Mouse (Mus musculus): ENCODE data around the gene Ccl1. TPM values are rescaled to one million over a fixed set of nuclear protein-coding genes. Genes with fewer than 3 reads are reported as not detected.
A peak's percentile ranks its signal among the peaks of the same experiment; 100 is the strongest.

The Ccl1 gene
- total RNA-seq, 2 experiments from 2014 or later: not detected

GRCm38 (mm10) chr11:82206960-82207488 is 98.5 kb downstream of the Ccl1 start:
- ATAC-seq (ENCODE audit: poor library complexity, severe bottlenecking): no peak

GRCm38 (mm10) chr11:82205221-82205620 is 100.3 kb downstream of the Ccl1 start:
- no peak for ATAC-seq (ENCODE audit: poor library complexity, severe bottlenecking)

DNA sequence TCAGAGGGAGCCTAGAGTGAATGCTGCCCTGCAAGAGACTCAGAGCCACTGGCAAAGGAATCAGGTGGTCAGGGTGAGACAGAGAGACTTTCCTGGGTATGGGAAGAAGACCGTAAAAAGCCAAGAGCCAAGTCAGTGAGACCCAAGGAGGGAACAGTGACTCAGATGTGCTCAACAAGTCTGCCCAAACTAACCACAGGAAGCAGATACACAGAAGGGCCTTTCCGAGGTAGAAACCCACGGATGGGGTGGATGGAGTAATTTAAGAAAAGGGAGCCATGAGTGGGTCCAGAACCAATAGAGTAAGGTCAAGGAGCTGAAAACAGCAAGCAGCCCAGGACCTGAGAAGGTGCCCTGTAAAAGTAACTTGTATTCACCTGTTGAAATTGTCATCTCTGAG is 101.8 kb downstream of the Ccl1 start:
- ATAC-seq (ENCODE audit: poor library complexity, severe bottlenecking): no peak

DNA sequence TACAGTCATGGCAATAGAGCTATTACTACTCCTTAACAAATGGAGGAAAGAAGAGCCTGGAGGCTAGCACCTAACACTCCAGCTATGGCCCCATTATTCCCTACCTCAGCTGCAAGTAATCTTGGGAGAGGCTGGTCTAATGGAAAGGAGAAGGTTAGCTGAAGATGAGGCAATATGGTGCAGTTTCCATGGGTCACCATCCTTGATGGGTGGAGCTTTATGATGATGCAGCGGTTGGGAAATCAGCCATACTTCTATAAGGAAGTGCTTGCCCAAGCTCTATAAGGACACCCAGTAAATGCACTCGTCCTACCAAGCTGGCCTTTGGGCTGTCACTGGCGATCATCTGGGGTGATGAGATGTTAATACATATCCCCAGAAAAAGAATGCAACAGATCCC is 107.7 kb downstream of the Ccl1 start:
- peak; percentile 81 for ATAC-seq (ENCODE audit: poor library complexity, severe bottlenecking)

DNA sequence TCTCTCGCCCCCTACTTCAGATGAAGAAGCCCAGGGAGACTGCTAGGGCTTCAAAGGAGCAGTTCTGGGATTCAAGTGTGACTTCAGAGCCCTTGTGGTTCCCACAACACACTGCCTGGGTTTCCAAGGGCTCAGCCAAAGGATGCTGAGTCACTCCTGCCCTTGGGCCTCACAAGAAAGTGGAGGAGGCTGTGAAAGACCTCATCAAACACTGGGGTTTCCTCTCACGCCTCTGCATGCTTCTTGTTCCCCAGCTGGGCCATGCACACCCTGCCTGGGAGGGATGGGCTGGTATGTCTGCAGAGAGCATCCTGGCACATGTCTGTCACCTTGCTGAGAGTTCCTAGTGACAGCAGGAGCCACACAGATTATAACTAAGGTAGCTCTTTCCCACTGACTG is 110.5 kb downstream of the Ccl1 start:
- ATAC-seq (ENCODE audit: poor library complexity, severe bottlenecking): no peak

- ATAC-seq (ENCODE audit: poor library complexity, severe bottlenecking): no peak
Measured at GRCm38 (mm10) chr11:82193826-82194225, 111.7 kb downstream of the Ccl1 start.

- ATAC-seq (ENCODE audit: poor library complexity, severe bottlenecking): no peak
Measured at GRCm38 (mm10) chr11:82189782-82190563, 115.5 kb downstream of the Ccl1 start.

DNA sequence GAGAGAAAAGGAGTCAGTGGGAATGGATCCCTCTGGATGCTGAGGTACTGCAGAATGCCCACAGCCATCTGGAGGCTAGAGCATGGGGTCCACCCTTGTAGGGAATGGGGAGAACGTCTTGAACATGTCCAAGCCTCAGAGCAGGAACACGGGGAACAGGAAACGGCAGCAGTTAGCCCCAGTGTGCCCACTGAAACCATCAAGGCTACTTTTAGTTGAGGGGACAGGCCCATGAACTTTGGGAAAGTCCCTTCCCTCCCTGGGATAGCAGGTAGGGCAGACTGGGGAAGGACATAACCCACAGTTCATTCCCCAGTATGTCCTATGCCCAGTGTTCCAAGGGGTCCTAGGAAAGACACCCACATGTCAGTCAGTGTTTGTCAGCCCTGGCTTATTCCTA is 119.8 kb downstream of the Ccl1 start:
- ATAC-seq (ENCODE audit: poor library complexity, severe bottlenecking): no peak

DNA sequence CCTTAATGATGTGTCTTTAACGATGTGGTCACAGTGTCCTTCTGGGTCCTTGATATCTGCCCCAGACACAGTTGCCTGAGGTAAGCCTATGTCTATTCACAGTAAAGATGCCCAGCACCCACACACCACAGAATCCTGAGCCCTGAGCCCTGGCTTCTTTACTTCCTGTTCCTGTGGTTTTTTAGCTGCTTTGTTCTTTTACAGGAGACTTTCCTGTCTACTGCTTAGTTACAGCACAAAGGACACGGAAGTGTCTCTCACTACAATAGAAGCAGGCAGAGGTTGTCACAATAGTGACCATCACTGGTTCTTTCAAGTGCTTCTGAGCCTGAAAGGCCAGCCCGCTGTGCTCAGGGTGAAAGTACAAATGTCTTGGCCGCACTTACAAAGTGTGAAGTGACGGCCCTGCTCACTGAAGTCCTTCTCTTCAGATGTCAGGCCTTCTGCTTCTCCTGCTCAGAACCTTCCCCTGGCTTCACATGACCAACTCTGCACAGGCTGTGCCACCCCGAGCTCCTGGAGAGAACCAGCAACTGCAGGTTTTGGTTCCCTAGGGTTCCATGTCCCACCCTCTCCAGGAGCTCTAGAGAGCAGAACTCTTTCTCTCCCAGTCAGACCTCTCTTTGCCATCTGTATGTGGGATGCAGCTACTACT is 122.1 kb downstream of the Ccl1 start:
- ATAC-seq (ENCODE audit: poor library complexity, severe bottlenecking): peak; percentile 60

- no peak for ATAC-seq (ENCODE audit: poor library complexity, severe bottlenecking)
Measured at GRCm38 (mm10) chr11:82182401-82182800, 123.1 kb downstream of the Ccl1 start.

- ATAC-seq (ENCODE audit: poor library complexity, severe bottlenecking): no peak
Measured at GRCm38 (mm10) chr11:82181331-82181730, 124.2 kb downstream of the Ccl1 start.

GRCm38 (mm10) chr11:82178161-82178560 is 127.3 kb downstream of the Ccl1 start:
- ATAC-seq (ENCODE audit: poor library complexity, severe bottlenecking): no peak

GRCm38 (mm10) chr11:82177711-82178110 is 127.8 kb downstream of the Ccl1 start:
- peak; percentile 51; the same call in 1 of the 2 replicates for ATAC-seq (ENCODE audit: poor library complexity, severe bottlenecking)

DNA sequence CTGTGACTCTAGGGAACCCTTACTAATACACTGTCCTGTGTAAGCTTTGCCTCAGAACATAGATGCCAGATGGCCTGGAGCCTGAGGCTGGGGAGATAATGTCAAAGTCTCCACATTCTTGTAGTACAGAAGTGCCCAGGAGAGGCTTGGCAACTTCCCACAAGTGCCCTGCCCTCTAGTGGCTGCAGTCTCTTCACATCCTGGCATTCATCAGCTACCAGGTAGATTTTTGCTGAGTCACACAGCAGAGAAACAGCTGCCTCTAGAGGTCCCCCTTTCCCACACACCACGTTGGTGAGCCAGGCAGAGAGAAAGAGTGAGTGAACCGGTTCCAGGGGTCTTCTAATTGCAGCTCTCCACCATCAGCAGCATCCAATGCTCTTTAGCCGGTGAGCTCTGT is 130.7 kb downstream of the Ccl1 start:
- ATAC-seq (ENCODE audit: poor library complexity, severe bottlenecking): peak; percentile 89

GRCm38 (mm10) chr11:82173491-82173890 is 132.0 kb downstream of the Ccl1 start:
- ATAC-seq (ENCODE audit: poor library complexity, severe bottlenecking): no peak

GRCm38 (mm10) chr11:82171316-82172071 is 134.0 kb downstream of the Ccl1 start:
- no peak for ATAC-seq (ENCODE audit: poor library complexity, severe bottlenecking)

GRCm38 (mm10) chr11:82169456-82169855 is 136.0 kb downstream of the Ccl1 start:
- no peak for ATAC-seq (ENCODE audit: poor library complexity, severe bottlenecking)

DNA sequence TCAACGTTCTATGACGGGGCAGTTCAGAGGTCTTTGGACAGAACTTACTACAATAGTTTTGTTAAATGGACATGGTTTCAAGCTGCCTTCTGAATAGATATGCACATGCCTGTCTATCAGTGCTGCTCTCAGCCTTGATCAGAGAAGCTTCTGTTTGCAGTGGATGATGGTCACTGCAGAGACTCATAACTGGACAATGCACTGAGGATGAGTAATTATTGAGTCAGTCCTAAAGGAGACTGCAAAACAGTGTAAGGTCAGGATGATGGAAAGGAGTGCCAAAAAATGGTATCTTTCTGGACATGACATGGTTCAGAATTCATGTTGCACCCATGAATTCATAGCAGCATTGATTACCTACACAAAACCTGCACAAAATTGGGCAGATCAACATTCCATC is 137.2 kb downstream of the Ccl1 start:
- no peak for ATAC-seq (ENCODE audit: poor library complexity, severe bottlenecking)

GRCm38 (mm10) chr11:82163285-82163684 is 142.2 kb downstream of the Ccl1 start:
- no peak for ATAC-seq (ENCODE audit: poor library complexity, severe bottlenecking)

DNA sequence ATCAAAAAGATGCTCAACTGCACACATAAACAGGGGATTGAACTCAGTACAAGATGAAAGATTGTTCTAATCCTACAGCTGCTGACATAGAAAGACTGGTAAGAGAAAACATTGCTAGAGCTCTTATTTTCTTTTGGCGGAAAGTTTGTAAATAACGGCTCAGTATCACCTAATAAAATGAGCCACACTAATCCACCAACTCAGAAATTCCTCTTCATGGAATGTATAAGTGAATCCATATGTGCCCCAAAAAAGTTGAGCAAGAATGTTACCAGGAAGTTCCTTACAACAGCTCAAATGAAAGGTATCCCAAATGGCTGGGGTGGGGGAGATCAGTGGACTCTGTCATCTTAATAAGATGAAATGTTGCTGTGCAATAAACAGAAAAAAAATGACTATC is 146.4 kb downstream of the Ccl1 start:
- ATAC-seq (ENCODE audit: poor library complexity, severe bottlenecking): no peak

GRCm38 (mm10) chr11:82139492-82140094 is 165.9 kb downstream of the Ccl1 start:
- peak; percentile 63 for ATAC-seq (ENCODE audit: poor library complexity, severe bottlenecking)

All from megakaryocyte, adult 5-6 weeks (primary cell).